Mouse (Mus musculus): Measurements from ENCODE around the gene Dpp7. TPM values are rescaled to one million over a fixed set of nuclear protein-coding genes. Genes with fewer than 3 reads are reported as not detected.

Gene Dpp7
- polyA plus RNA-seq, 1 experiment = 25.6 TPM

DNA sequence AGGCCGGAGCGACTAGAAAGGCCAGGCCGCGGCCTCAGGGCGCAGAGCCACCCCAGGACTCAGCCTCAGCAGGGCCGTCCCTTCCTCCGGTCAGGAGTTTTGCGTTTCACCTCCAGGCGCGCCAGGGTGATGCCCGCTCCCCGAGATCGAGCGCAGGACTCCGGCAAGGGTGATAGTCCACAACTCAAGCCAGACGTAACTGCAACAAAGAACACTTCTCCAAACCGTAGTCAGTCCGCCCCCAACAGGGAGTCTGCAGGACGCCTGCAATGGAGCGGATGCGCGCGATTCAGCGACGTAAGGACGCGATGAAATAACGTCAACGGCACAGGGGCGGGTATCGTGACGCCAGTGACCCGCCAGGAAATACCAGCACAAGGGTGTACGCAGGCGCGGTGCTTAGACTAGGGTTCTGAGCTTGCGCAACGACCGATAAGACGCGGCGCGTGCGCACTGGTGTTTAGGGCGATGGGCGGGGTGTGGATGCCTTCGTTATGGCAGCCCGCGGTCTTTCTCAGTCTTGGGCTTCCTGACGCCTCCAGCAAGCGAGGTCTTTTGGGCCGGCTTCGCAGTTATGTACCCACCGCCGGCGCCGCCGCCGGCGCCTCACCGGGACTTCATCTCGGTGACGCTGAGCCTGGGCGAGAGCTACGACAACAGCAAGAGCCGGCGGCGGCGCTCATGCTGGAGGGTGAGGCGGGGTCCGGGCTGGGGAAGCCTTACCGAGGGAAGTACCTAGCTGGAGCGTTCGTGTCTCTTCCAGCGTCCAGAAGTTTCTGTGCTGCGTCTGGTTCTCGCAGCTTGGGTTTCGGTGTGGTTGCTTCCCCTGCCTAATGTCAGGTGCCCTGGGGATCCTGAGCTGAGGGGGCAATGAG lies 23.6 kb downstream of the Dpp7 start, which contains the start of gene Man1b1:
Gene Man1b1 (plus strand): TSS at position 53 of the 875 bp plus-strand sequence.
- peaks cover 9% of the 10 kb centered on the region for H3K36me3 ChIP-seq (ENCODE audit: control insufficient read depth, insufficient read depth, low read length)

GRCm38 (mm10) chr2:25331470-25331869 lies 24.7 kb downstream of the Dpp7 start:
- H3K27me3 ChIP-seq (ENCODE audit: control insufficient read depth, insufficient read depth, low read length) = no peaks in the 10 kb centered on the region
- TF ChIP-seq CTCF (IDR thresholded peaks at IDR 0.05; ENCODE audit: borderline replicate concordance, control insufficient read depth, extremely low read depth, insufficient read depth, low read length, poor library complexity) (no peak), POLR2A (IDR thresholded peaks at IDR 0.05; ENCODE audit: control insufficient read depth, extremely low read depth, insufficient read depth, low read length, poor library complexity) (no peak)
- no peak for DNase-seq
- peaks cover 14% of the 10 kb centered on the region for H3K4me1 ChIP-seq (replicated peaks; ENCODE audit: control insufficient read depth, insufficient read depth, low read length)
- WGBS = 63% methylated on average over 9 of the region's 9 CpGs
- H3K36me3 ChIP-seq (ENCODE audit: control insufficient read depth, insufficient read depth, low read length) = peaks cover 4% of the 10 kb centered on the region
- H3K27ac ChIP-seq (ENCODE audit: control insufficient read depth, insufficient read depth, low read length) = no peak overlapping the region
- H3K4me3 ChIP-seq (ENCODE audit: control insufficient read depth, insufficient read depth, low read length) = peak overlapping the region; percentile 64; the same call in 1 of the 2 replicates

More for the DNA sequence above, 23.6 kb downstream of the Dpp7 start, which contains the start of gene Man1b1:
- WGBS = under 1% methylated on average over 78 of the region's 78 CpGs
- peak; percentile 99 for DNase-seq
- no peak for TF ChIP-seq CTCF (IDR thresholded peaks at IDR 0.05; ENCODE audit: borderline replicate concordance, control insufficient read depth, extremely low read depth, insufficient read depth, low read length, poor library complexity)
- TF ChIP-seq POLR2A (IDR thresholded peaks at IDR 0.05; ENCODE audit: control insufficient read depth, extremely low read depth, insufficient read depth, low read length, poor library complexity) = peak; percentile 83
- H3K27me3 ChIP-seq (ENCODE audit: control insufficient read depth, insufficient read depth, low read length) = no peaks in the 10 kb centered on the region
- H3K27ac ChIP-seq (ENCODE audit: control insufficient read depth, insufficient read depth, low read length) = peak within 1 kb of the TSS; percentile 6; the same call in 1 of the 2 replicates
- peak within 1 kb of the TSS; percentile 64 for H3K4me3 ChIP-seq (ENCODE audit: control insufficient read depth, insufficient read depth, low read length)
- H3K4me1 ChIP-seq (replicated peaks; ENCODE audit: control insufficient read depth, insufficient read depth, low read length) = peaks cover 14% of the 10 kb centered on the region

- no peak overlapping the region for H3K4me3 ChIP-seq (ENCODE audit: control insufficient read depth, insufficient read depth, low read length)
- peaks cover 13% of the 10 kb centered on the region for H3K4me1 ChIP-seq (replicated peaks; ENCODE audit: control insufficient read depth, insufficient read depth, low read length)
- WGBS = 52% methylated on average over 7 of the region's 7 CpGs
- TF ChIP-seq POLR2A (IDR thresholded peaks at IDR 0.05; ENCODE audit: control insufficient read depth, extremely low read depth, insufficient read depth, low read length, poor library complexity) = no peak
- TF ChIP-seq CTCF (IDR thresholded peaks at IDR 0.05; ENCODE audit: borderline replicate concordance, control insufficient read depth, extremely low read depth, insufficient read depth, low read length, poor library complexity) = no peak
- no peak overlapping the region for H3K27ac ChIP-seq (ENCODE audit: control insufficient read depth, insufficient read depth, low read length)
- H3K36me3 ChIP-seq (ENCODE audit: control insufficient read depth, insufficient read depth, low read length) = no peaks in the 10 kb centered on the region
- DNase-seq = no peak
- no peaks in the 10 kb centered on the region; the same call in 1 of the 2 replicates for H3K27me3 ChIP-seq (ENCODE audit: control insufficient read depth, insufficient read depth, low read length)
Measured at GRCm38 (mm10) chr2:25328440-25328839, 27.7 kb downstream of the Dpp7 start.

DNA sequence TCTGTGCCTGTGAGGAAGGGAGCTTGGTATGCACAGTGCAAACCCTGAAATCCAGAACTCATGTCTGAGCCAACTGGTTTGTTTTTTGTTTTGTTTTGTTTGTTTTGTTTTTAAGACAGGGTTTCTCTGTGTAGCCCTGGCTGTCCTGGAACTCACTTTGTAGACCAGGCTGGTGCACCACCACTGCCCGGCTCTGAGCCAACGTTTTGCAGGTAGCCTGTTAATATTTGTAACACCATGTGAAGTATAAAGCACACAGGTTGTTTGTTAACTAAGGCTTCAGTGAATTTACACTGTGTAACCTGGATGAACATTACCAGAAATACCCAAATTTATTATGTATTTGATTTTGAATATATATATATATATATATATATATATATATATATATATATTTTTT lies 30.1 kb downstream of the Dpp7 start:
- Histone ChIP-seq H3K27me3 (ENCODE audit: control insufficient read depth, insufficient read depth, low read length) (no peaks in the 10 kb centered on the region; the same call in 1 of the 2 replicates), H3K4me1 (replicated peaks; ENCODE audit: control insufficient read depth, insufficient read depth, low read length) (no peaks in the 10 kb centered on the region), H3K36me3 (ENCODE audit: control insufficient read depth, insufficient read depth, low read length) (no peaks in the 10 kb centered on the region), H3K27ac (ENCODE audit: control insufficient read depth, insufficient read depth, low read length) (no peak overlapping the region), H3K4me3 (ENCODE audit: control insufficient read depth, insufficient read depth, low read length) (no peak overlapping the region)
- DNase-seq = no peak
- TF ChIP-seq POLR2A (IDR thresholded peaks at IDR 0.05; ENCODE audit: control insufficient read depth, extremely low read depth, insufficient read depth, low read length, poor library complexity) = no peak
- TF ChIP-seq CTCF (IDR thresholded peaks at IDR 0.05; ENCODE audit: borderline replicate concordance, control insufficient read depth, extremely low read depth, insufficient read depth, low read length, poor library complexity) = no peak
- WGBS = 76% methylated on average over 2 of the region's 2 CpGs

DNA sequence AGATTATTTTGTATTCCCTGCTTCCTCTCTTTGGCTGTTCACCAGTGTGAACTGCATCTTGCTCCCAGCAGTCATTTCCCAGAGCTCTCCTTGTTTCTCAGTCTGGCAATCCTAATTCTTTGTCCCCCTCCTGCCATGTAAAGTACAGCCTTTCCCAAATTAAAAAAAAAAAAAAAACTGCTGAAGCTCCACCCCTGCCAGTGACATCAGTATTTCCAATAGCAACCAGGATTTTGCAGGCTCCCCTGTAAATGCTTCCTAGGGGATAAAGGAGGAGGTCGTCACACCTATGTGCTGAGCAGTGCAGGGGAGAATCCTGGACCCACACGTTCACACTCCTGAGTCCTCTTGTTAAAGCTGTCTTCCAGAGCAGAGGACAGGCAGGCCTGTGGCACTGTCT lies 36.1 kb downstream of the Dpp7 start:
- no peaks in the 10 kb centered on the region for H3K36me3 ChIP-seq (ENCODE audit: control insufficient read depth, insufficient read depth, low read length)
- no peaks in the 10 kb centered on the region; the same call in 1 of the 2 replicates for H3K27me3 ChIP-seq (ENCODE audit: control insufficient read depth, insufficient read depth, low read length)
- H3K27ac ChIP-seq (ENCODE audit: control insufficient read depth, insufficient read depth, low read length) = no peak overlapping the region
- TF ChIP-seq POLR2A (IDR thresholded peaks at IDR 0.05; ENCODE audit: control insufficient read depth, extremely low read depth, insufficient read depth, low read length, poor library complexity) (no peak), CTCF (IDR thresholded peaks at IDR 0.05; ENCODE audit: borderline replicate concordance, control insufficient read depth, extremely low read depth, insufficient read depth, low read length, poor library complexity) (no peak)
- peaks cover 8% of the 10 kb centered on the region for H3K4me1 ChIP-seq (replicated peaks; ENCODE audit: control insufficient read depth, insufficient read depth, low read length)
- WGBS = 37% methylated on average over 2 of the region's 2 CpGs
- no peak for DNase-seq
- H3K4me3 ChIP-seq (ENCODE audit: control insufficient read depth, insufficient read depth, low read length) = no peak overlapping the region

- H3K4me3 ChIP-seq (ENCODE audit: control insufficient read depth, insufficient read depth, low read length) = no peak within 1 kb of the TSS
- no peak for TF ChIP-seq CTCF (IDR thresholded peaks at IDR 0.05; ENCODE audit: borderline replicate concordance, control insufficient read depth, extremely low read depth, insufficient read depth, low read length, poor library complexity)
- TF ChIP-seq POLR2A (IDR thresholded peaks at IDR 0.05; ENCODE audit: control insufficient read depth, extremely low read depth, insufficient read depth, low read length, poor library complexity) = no peak
Measured at GRCm38 (mm10) chr2:25318971-25319773, 37.0 kb downstream of the Dpp7 start, which contains the start of gene Grin1. Gene Grin1 (minus strand): TSS chr2:25319187.

More at GRCm38 (mm10) chr2:25318971-25319773, 37.0 kb downstream of the Dpp7 start, which contains the start of gene Grin1:
- H3K27me3 ChIP-seq (ENCODE audit: control insufficient read depth, insufficient read depth, low read length) = no peaks in the 10 kb centered on the region; the same call in 1 of the 2 replicates
- peak; percentile 63 for DNase-seq
- peaks cover 8% of the 10 kb centered on the region for H3K4me1 ChIP-seq (replicated peaks; ENCODE audit: control insufficient read depth, insufficient read depth, low read length)
- no peak within 1 kb of the TSS for H3K27ac ChIP-seq (ENCODE audit: control insufficient read depth, insufficient read depth, low read length)
- 13% methylated on average over 58 of the region's 58 CpGs for WGBS
- H3K36me3 ChIP-seq (ENCODE audit: control insufficient read depth, insufficient read depth, low read length) = no peaks in the 10 kb centered on the region

All from thymus, adult 2 months (tissue).